Mouse (Mus musculus) MEL-GATA-1-ER (cell line): ENCODE measurements around the gene Itga6.

Source experiments
- DNase-seq: peaks from one replicate; pipeline ENCODE4 v3.0.0-alpha.2; 2012; ENCODE audit warnings: low read depth; ENCODE audit errors: extremely low read depth

Gene Itga6

DNA sequence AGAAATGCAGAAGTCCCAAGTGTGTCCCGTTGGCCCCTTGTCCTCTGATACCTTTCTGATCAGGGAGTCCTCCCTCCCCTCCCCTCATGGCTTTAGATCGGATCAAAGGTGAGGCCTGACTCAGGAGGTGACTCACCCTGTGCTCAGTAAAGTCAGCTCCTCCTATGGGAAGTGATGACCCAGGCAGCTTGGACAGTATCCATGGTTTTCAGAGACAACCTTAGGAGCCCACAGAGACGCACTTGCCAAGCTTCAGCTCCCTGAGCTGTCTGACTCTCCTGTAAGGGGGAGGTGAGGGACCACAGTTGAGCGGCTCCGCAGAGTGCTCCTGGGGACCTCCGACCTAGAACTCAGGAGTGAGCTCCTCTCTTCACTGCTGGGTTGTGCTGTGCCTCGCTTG is 56.3 kb downstream of the Itga6 start:
- no peak for DNase-seq

DNA sequence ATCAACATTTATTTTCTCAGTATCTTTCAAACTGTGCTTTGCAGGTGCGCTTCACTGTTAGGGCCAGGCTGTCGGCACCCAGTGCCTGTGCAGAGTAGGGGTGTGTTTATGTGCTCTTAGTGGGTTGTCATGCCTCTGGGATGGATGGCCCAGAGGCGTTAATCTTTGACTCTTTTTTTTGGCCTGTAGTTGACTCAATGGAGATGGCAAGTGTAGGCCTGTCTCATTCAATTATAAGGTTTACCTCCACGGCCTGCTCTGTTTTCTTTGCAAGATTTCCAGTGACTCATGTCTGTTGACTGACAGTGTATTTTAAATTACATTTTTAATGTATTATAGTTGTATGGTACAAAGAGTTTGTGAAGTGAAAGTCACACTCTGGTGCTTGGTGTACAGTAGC is 56.7 kb downstream of the Itga6 start:
- DNase-seq = no peak

DNA sequence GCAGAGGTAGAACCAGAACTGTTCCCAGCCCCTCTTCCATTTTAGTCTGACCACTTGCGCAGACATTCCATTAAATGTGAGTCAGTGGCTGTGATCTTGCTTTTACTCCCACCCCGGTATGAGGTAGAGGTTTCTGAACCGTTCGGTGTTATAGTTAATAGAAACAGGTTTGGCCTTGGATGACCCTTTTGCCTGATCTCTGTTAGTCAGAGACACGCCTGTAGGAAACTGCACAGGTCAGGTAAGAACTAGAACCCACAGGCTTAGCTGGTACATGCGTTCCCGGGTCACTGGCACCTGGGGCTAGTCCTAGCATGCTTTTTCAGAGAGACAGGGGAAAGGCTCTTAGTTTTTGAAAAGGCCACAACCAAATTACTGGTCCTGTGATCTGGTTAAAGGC is 59.7 kb downstream of the Itga6 start:
- no peak for DNase-seq

DNA sequence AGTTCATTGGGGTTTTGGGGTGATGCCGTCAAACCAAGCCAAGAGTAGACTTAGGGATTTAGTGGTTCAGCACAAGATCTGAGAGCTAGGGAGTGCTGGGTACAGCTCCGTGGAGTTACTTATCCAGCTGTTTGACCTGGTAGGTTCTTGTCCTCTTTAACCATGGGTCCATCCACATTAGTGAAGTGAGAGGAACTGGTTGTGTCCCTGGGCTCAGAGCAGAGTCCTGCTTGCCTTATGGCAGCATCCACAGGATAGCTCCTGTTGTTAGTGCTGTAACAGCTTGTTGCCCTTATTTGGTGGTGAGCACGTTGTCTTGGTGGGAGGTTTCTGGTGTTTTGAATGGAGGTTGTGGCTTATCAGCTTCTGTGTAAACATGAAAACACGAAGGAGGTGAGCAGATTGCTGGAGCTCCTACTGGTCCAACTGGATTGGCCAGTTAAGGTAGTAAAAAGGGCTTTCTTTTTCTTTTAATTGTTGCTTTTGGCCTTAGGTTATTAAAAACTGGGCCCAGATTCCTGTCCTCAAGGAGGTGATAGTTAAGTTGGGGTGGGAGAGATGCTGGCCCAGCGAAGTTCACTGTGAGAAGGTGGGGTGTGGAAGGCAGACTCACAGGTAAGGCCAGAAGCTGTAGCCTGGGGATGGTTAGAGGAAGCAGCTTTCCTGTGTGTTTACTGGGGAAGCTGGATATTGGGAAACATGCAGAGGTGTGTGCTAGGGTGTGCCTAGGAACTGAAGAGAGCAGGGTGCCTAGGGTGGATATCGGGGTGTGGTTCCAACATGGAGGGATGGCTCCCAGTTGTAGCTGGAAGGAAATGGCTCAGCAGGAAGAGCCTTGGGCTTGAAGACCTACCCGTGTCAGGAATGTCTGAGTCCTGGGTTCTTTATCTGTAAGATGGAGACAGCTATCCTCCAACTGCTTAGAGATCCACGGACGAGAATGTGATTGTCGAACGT is 60.5 kb downstream of the Itga6 start:
- DNase-seq = no peak

DNA sequence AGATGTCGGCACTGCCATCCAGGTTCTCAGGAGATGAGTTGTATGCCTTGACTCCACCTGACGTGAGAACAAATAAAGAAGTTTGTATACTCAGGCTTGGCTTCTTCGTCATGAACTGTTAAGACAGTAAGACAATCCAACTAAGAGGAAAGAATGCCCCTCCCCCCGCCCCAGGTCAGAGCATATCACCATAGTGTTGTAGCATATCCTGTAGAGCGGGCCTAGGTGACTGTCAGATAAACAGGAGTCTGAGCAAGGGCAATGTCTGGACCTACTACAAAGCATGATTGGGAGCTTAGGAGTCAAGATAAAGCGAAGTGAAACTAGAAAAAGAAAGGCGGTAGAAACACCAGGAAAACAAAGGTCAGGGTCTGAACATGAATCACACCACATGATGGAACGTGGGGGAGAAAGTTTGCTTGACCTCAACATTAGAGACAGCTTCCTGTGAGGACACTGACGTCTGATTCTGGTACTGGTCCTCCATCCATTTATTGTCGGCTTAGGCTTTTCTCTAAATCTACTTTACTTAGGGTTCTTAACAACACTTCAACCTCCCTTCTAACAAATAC is 64.0 kb downstream of the Itga6 start:
- no peak for DNase-seq

DNA sequence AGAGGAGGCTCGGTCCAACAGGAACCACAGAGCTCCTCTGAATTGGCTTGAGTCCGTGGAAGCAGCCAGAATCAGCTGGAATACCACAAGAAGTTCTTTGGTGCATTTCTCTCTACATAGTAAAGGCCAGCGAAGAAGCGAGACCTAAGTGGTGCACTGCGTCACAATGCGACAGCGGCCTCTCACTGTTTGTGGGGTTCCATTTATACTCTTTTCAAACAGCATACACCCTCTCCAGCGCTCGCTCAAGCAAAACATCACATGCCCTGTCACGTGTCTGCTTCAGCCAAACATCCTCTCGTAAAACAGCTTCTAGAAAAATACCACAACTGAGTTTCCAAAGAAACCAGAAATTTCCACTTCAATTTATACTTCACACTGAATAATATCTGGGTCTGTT is 64.6 kb downstream of the Itga6 start:
- DNase-seq = no peak

DNA sequence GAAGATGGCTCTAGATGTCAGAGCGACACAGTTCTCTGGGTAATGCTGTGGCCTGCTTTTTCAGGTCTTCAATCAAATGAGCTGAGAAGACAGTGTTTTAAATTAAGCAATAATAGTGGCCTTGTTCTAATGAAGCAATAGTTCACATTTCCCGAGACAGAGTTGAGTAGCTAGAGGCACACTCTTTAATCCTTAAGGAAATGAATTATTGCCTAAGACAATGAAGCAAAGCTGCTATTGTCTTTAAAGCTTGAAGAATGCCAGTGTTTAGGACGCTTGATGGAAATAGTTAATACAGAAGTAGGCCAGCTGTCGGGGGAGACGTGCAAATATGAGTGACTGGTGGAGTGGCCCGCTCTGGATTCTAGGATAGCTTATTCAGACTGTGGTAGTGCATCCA is 65.5 kb downstream of the Itga6 start:
- DNase-seq = no peak

DNA sequence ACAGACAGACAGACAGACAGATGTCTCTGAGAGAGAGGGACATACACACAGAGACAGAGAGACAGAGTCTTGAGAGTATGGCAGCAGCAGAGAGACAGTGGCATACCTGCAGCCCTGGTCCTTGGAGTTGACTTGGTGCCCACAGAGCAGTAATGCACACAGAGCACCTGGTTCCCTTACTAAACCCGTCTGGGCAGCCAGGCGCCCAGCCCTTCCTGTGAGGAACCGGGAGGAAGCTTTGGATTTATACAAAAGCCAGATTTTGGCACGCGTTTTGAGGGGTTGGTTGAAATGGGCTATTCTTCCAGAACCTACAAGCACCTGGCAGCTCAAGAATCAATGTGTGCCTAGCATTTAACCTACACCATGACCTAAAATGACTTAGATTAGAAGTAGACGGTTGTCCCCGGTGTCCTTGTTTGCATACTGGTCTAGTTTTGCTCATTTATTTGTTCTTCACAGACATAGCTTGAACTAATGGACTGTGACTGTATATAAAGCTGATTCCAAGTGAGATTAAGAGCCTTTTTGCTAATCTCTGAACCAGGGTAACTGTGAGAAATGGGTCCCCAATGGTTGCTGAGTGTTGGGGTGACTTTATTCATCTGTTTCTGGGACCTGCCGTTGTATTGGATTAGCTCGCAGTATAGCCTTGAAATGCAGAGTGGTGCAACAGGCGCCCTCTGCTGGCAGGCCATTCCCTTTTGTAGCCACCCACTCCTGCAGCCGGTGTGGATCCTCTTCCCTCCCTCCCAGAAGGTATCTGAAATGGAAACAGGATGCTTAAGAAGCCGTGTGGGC is 67.0 kb downstream of the Itga6 start:
- DNase-seq = peak; percentile 52

DNA sequence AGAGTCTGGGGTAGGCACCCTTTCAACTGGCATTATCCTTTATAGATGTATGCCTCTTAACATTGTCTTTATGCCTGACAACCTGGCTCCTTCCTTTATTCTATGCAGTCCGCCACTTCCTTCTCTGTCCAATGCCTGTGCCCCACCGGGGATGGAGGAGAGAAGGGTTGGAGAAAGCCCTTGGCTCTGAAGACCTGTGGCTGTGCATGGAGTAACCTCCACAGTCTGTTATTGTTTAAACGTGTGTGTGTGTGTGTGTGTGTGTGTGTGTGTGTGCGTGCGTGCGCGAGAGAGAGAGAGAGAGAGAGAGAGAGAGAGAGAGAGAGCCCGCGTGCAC is 67.6 kb downstream of the Itga6 start:
- no peak for DNase-seq

DNA sequence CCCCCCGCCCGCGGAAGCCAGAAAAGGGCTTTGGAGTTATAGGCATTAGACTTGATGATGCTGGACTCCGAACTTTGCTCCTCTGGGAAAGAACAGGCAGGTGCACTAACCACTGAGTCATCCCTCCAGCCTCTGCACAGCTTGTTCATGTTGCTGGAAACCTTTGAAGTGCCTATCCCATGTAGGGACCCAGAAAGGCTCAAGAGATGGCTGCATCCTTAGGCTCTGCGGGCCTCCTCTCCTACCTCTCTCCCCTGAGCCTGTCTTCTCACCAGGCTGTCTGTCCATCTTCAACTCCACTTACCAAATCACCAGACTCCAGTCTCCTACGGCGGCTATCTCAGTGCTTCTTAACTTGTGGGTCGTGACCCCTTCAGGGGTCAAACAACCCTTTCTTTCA is 68.0 kb downstream of the Itga6 start:
- no peak for DNase-seq

DNA sequence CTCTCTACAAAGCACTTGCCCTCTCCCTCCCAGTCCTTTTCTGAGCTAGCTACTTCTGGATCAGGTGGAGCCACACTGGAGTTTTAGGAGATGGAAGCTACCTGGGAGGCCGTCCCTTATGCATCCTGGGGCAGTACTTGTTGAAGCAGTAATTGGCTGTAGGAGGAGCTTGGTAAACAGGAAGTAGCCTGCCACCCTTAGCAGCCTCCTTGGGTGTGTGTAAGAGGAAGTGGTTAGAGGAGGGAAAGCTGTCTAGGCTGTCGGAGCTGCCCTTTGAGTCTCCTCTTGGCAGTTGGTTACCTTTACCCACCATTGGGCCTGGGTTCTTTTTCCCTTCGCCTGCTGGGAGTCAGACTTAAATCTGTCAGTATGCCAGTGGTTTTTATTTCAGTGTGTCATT is 68.6 kb downstream of the Itga6 start:
- peak; percentile 96 for DNase-seq

DNA sequence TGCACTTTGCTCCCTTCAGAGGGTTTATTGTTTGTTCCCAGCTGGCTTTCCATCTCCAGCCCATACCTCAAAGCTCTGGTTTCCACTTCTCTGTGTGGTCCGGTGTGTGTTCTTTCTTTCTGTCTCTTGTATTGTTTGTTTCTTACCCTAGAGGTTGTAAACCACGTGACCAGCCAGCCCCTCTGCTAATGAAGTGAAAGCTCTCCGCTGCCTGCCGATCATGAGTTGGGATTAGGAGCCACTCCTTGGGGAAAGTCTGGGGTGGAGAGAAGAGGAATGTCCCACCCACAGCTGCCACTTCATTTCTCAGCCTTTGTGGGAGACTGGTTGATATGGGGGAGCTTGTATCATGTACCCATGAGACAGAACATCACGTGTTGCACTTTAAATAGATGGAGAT is 69.9 kb downstream of the Itga6 start:
- DNase-seq = no peak

DNA sequence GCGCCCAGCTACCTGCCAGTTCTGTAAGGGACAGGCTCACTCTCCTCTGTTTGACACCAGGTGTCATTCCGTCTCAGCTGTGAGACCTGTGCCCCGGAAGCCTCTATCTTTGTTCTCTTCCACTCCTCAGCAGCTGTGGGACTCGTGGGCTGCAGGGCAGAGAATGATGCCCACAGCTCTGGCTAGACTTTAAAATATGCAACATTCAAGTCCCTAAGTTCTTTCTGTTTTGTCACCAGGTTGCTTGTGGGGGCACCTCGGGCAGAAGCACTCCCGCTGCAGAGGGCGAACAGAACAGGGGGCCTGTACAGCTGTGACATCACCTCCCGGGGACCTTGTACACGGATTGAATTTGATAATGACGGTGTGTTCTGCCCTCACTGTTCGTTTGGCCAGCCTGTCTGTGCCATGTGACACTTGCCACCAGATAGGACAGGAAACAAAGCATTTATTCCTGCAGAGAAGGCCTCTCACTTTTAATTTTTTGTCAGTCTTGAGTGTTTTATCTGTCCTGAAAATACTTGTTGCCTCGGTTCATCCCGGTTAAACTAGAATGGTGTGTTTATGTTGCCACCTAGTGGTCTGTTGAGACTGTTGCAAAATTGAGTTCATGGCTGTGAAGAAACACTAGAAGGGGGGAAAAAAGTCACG is 71.1 kb downstream of the Itga6 start:
- DNase-seq = peak; percentile 63

DNA sequence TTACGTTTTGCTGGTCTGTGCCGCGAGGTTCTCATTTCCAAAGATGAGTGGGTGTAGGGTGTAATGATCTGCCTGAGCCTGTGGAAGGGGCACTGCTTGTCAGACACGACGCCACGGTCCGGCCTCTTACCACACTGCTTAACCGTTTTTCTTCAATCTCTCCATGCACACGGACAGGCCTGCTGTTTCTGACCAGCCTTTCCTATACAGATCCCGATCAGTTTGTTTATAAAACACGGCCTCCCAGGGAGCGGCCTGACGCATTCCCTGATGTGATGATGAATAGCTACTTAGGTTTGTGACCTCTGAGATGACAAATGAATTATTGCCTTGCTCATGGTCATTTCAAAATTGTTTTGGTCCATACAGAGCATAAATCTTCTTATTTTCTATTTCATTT is 78.7 kb downstream of the Itga6 start:
- DNase-seq = no peak

DNA sequence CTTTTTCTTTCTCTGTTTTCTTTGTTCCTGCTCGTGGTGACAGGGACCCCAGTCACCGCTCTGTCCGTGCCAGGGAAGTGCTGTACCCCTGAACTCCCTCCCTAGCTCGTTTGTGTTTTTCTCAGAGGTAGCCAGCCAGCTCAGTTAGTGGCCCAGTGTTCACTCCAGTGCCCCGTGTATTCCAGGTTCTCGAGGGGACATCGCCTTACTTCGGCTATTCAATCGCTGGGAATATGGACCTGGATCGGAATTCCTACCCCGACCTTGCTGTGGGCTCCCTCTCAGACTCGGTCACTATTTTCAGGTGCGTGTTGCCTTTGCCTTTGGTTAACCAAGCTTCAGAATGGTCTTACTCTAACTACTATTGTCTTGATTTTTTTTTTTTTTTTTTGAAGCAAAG is 82.3 kb downstream of the Itga6 start:
- no peak for DNase-seq

DNA sequence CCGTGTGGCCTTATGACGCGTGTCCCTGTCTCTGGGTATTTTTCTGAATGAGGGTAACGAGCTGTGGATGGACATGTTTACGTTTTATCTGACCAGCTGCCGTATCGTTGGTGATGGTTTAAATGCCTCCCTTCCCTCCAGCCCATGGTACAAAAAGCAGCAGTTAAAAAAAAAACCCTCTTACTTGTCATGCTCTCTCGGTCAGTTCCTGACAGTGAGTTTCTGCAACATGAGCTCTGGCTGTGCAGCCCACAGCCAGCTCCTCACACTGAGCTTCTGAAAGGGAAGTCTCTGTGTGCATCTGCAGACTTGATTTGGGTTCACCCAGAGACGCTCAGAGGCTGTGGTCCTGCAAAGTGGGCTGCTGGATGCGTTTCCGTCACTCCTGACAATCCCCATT is 83.5 kb downstream of the Itga6 start:
- no peak for DNase-seq

DNA sequence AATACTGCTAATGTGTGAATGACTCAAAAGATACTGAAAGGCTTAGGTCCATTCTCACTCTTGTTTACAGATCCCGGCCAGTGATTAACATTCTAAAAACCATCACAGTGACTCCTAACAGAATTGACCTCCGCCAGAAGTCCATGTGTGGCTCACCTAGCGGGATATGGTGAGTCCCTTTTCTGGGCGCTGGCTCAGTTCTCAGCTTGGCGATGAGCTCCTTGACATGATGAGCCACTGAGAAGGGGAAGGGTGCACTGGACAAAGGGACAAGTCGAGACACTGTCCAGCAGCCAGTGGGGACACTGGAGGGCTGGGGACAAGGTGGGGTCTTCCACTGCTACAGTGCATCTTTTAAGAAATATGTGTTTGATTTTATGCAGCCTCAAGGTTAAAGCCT is 88.2 kb downstream of the Itga6 start:
- no peak for DNase-seq

DNA sequence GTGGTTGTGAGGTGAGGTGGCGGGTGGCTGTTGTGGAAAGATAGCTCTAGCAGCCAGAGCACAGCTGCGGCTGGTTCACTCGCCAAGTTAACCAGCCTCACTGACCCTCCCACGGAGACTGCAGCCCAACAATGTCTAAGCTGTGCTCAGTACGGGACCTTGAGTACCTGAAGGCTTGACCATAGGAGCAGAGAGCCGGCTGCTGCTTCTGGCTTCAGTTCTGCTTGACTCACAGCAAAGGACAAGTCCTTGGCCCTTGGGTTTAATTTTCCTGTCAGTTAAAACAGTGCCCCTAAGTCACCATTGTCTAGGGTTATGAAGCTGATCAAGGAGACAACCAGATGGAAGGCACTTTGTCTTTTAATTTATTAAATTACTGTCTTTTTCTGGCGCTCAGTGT is 89.0 kb downstream of the Itga6 start:
- no peak for DNase-seq

DNA sequence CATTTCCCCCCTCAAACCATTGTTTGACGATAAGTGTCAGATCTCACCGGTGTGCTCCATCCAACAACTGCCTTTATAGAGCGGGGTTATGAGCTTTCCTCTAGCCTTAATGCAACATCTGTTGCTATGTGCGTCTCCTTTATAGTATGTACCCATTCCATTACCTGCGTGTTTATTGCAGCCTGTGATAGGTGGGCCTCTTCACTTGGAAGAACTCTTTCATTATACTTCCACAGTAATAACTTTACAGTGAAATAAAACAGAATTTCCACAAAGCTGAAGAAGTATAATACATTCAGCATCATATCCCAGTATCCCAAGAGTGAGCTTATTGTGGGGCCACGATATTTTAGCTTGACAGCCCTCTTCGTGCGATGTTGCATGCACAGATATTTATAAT is 90.1 kb downstream of the Itga6 start:
- no peak for DNase-seq

DNA sequence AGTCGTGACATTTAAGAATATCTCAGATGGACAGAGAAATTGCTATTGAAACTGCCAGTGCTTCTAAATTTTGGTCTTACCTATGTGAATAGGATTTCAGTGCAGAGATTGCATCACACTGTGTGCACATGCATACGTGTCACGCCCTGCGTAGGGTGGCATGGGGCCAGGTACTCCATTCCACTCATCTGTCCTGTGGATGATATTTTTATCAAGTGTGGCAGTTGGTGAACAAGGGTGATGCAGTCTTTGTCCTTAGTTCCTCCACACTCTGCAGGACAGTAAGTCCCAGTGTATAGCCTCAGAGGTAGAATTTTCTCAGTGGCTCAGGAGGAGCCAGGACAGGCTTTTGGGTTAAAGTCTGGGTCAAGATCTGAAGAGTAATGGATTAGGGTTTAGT is 90.8 kb downstream of the Itga6 start:
- DNase-seq = no peak

DNA sequence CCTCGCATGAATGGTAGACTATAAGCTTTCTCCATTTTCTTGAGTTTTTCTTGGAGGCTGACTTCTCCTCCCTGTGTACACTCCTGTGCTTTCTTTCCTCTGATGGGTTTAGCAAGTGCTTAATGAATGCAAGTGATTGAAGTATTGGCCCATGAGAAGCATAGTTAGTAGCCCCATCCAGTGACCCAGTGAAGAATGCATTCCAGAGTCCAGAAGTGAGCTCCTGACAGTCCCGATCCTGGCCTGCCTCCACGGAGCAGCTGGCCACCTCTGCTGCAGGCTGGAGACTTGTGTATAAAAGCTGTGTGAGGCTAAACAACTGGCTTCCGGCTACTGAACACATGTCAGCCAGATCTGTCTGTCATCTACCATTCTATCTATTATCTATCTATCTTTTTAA is 91.8 kb downstream of the Itga6 start:
- DNase-seq = no peak

DNA sequence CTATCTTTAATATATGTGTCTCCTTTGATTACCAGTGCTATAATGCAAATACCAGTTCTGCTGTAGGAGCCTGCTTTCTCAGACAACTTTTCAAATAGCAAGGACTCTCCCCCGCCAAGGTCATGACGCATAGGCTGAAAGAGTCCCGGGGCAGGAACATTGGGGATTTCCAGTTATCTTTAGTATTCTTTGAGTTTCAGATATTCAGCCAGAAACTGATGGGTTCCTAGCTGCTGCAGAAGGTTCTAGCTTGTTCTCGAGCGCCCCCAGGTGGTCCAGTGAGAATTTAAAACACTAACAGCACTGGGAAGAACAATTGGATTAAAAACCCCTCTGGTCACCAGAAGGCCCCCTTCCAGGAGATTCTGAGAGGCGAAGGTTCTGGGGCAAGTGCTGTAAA is 92.4 kb downstream of the Itga6 start:
- DNase-seq = peak; percentile 26
